Mouse (Mus musculus) heart, postnatal 25 days (tissue): Measurements from ENCODE around the gene Grid2. TPM values are rescaled to one million over a fixed set of nuclear protein-coding genes. Genes with fewer than 3 reads are reported as not detected.

ENCODE experiments used
- DNase-seq: peaks from one replicate; pipeline ENCODE4 v3.0.0; 2022; ENCODE audit warnings: low spot score
- intact Hi-C: fragments of 180-260 bp; cut with DNase I; formaldehyde crosslinking; loops from one replicate; pipeline ENCODE4 v1.15.1; 2025
- total RNA-seq, 2 experiments: library from RNA; stranded (reverse); gene quantifications; 2 replicates each; pipeline ENCODE4 v1.2.3; 2021

Grid2 gene
- total RNA-seq, 2 experiments from 2014 or later: 0.22 TPM; not detected in 1

GRCm38 (mm10) chr6:64274319-64275114, 1018.8 kb downstream of the Grid2 start:
- intact Hi-C loops: no loop called here
- DNase-seq: no peak

- DNase-seq: no peak
- intact Hi-C loops: no loop called here
Measured at GRCm38 (mm10) chr6:64279927-64280326, 1024.3 kb downstream of the Grid2 start.

DNA sequence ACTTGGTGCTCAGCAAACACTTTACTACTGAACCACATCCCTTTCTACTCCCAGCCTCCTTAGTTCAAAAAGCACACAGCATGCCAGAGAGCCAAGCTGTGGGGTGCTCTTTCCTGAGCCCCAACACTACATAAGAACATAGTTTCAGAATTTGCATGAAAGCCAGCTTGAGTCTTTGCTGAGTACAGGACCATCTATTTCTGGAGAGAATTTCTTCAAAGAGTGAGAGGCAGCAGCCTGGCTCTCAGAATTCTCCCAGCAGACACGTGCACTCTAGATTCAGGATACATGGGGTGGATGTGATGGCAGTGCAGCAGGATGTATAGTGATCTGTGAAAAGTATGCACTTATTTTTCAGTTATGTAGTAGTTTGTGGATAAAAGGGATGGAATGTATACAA, 1038.1 kb downstream of the Grid2 start:
- DNase-seq: no peak
- intact Hi-C loops: no loop called here

GRCm38 (mm10) chr6:64297633-64298032, 1042.0 kb downstream of the Grid2 start:
- intact Hi-C loops: no loop called here

DNA sequence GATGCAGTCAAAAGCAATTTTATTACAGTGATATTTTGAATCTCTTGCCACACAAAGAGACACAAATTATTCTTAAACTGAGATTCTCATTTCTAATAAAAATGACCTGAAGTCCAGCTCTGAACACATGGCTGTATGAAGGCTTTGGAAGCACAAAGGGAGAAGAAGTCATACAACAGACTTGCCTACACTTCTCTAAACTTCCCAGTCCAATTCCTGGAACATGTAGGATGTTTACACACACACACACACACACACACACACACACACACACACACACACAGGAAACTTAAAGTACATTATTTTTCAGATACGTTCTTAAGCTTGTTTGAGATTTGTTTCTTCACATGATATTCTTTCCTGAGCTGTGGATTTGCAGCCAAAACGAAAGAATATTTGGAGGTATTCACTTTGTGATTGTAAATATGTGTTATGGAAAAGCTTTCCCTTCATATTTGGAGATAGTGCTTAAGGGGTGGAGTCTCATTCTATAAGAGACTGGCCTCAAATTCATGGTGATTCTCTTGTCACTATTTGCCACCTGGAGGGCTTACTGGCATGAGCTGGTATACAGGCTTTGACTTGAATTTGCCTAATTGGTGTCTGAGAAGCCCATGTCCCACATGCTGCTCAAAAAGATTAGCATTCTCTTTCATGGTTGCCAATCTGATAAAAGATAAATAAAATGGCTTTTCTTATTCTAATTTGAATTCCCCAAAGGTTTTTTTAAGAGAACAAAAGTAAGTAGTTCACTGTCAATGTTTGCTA, 1049.2 kb downstream of the Grid2 start:
- intact Hi-C loops: no loop called here
- DNase-seq: no peak

More at GRCm38 (mm10) chr6:64297633-64298032, 1042.0 kb downstream of the Grid2 start:
- DNase-seq: no peak

DNA sequence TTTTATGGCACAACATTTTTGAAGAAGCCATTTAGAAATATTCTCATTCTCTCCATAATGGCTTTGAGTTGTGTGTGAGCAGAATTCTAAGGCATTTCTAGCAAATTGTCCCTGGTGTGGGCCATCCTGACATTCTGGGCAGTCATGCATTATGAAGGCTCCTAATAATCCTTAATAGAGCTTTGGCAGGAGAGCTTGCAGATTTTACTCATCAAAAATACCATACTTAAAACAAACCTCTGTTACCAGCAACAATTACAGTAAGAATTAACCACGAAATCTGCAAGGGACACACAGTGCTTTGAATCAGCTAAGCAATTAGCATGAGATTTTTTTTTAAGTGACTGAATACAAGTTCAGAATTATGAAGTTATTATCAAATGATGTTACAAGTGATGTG, 1053.0 kb downstream of the Grid2 start:
- intact Hi-C loops: no loop called here
- DNase-seq: no peak

- DNase-seq: no peak
- intact Hi-C loops: loop anchor here (5.0 kb wide), 1 partner anchor 339 kb away; no protein-coding TSS in a partner anchor
Measured at GRCm38 (mm10) chr6:64313132-64313531, 1057.5 kb downstream of the Grid2 start.

GRCm38 (mm10) chr6:64326936-64327335, 1071.3 kb downstream of the Grid2 start:
- intact Hi-C loops: no loop called here
- DNase-seq: no peak

- no peak for DNase-seq
- intact Hi-C loops: no loop called here
Measured at GRCm38 (mm10) chr6:64327876-64328275, 1072.2 kb downstream of the Grid2 start.

DNA sequence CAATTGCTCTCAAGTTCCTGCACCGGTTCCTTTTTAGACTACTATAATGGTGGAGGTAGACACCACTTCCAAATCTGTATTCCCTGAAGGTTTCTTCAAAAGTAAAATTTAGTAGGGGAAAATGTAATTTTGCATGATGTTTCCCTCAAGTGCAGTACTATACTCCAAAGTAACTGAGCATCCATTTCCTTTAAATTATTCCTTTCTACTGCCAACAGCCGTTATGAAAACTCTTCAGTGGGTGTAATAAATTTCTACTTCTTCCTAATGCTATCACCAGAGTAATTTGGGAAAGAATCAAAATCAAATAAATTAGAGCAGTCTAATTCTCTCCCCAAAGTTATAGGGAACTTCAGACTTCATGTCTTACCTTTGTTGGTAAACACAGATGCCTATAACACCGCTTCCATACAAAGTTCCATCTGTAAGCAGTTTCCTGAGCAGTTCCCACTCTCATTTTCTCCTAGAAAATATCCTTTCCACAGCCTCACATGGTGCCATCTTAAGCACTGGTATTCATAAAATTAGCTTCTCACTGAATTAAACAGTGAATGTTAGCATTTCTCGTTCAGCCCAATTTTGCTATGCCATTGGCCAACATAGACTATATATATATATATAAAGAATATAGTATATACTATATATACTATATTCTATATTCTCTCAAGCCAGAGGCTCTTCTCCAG, 1142.9 kb downstream of the Grid2 start:
- DNase-seq: no peak
- intact Hi-C loops: no loop called here

DNA sequence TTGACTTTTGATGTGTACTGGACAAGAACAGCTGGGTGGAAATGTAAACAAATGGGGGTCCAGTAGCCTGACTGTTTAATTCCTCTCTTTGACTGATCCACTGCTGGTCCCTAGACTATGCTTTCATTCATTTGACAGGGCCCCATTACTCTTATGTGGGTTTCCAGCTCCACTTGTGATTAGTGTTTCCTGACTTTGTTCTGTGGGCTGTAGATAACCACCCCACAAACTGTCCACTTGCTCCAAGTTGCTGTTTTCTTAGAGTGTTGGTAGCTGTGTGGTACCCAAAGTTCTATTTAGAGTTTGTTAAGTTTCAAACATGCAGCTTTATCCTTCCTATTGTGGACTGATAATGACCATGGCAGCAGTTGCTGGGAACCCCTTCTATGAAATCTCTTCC, 1172.0 kb downstream of the Grid2 start:
- intact Hi-C loops: no loop called here
- DNase-seq: no peak

GRCm38 (mm10) chr6:64428898-64429297, 1173.2 kb downstream of the Grid2 start:
- no peak for DNase-seq
- intact Hi-C loops: no loop called here

GRCm38 (mm10) chr6:64448127-64448526, 1192.5 kb downstream of the Grid2 start:
- no peak for DNase-seq
- intact Hi-C loops: no loop called here

- DNase-seq: no peak
- intact Hi-C loops: no loop called here
Measured at GRCm38 (mm10) chr6:64448864-64449355, 1193.2 kb downstream of the Grid2 start.

- intact Hi-C loops: no loop called here
- DNase-seq: no peak
Measured at GRCm38 (mm10) chr6:64450770-64451169, 1195.1 kb downstream of the Grid2 start.

DNA sequence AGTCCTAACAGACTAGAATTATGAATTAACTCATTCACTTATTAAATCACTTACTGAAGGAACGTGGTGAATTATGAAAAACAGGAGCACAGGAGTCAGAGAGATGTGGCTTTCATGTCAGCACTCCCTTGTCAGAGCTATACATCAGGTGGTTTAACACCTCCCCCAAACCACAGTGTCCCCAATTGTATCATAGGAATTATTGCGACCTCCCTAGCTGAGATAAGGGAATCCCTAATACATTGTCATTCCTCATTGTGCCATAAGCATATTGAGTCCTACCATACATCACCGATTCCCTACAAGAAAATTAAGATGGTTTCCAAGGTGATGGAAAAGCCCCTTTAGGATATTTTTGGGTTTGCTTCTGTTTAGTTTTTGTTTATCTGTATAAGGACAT, 1224.2 kb downstream of the Grid2 start:
- intact Hi-C loops: no loop called here
- DNase-seq: no peak

- no peak for DNase-seq
- intact Hi-C loops: no loop called here
Measured at GRCm38 (mm10) chr6:64480592-64480991, 1224.9 kb downstream of the Grid2 start.

GRCm38 (mm10) chr6:64490313-64491067, 1234.8 kb downstream of the Grid2 start:
- DNase-seq: no peak
- intact Hi-C loops: no loop called here

DNA sequence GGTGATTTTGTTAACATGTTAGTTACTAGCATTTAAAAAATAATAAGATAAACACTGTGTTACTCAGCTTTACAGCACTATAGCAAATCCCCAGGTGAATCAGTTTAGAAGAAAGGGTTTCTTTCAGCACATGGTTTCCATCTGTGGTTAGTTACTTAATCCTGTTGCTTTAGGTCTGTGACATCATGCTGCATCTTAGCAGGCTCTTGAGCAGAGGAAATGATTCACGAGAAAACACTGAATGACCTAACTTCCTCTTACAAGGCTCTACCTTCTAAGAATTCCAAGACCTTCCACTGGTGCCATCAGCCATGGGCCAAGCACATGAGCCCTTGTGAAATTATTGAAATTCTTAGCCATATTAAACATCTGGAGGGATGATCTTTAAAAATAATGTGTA, 1248.7 kb downstream of the Grid2 start:
- DNase-seq: no peak
- intact Hi-C loops: no loop called here

- intact Hi-C loops: no loop called here
- no peak for DNase-seq
Measured at GRCm38 (mm10) chr6:64542168-64542567, 1286.5 kb downstream of the Grid2 start.
